In the genomic region with DNA sequence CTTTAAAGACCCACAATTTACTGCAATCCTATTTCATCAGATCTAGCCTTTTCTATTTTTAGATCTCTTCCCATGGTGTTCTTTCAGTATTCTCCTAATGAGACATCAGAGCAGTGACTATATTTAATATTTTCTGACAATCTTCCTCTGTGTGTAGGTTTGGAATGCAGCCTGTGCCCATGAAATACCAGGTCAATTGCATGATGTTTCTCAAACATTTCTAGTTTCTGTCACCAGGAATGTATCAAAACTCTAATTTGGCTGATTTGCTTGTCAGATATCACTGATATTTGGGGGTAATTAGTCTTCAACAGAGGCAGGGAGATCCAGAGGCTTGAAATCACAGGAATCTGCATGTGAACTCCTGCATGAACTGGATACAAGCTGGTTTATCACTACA, we compare ENCODE assay signal across 27 mouse cellular contexts.
"Had no signal": no experiment of that assay in that cellular context is flagged by ENCODE, and none has a peak within 500 bp of the region (broad histone marks: within the 10 kb centered on the region; RNA-seq: fewer than 3 reads in every experiment).

No protein-coding gene starts in this region.

- DNase-seq: cerebellum, adult 9-10 months; cerebellum, adult 9-11 months; cerebellum, postnatal 10 days; cerebellum, postnatal 14 days; cerebellum, postnatal 25 days; cerebellum, postnatal 36 days; embryo, embryonic 11 days; forebrain, postnatal 0 days; gastrocnemius, adult 2 months; gastrocnemius, postnatal 10 days; gastrocnemius, postnatal 14 days; gastrocnemius, postnatal 25 days; gastrocnemius, postnatal 36 days; heart, adult 11 months; heart, adult 18-20 months; heart, adult 2 months had no signal

- H3K4me3 ChIP-seq: embryonic facial prominence, embryonic 10.5 days; embryonic facial prominence, embryonic 12.5 days; embryonic facial prominence, embryonic 13.5 days; embryonic facial prominence, embryonic 15.5 days; erythroblast, embryonic 14.5 days; forebrain, embryonic 10.5 days; forebrain, embryonic 12.5 days; forebrain, embryonic 13.5 days; forebrain, embryonic 15.5 days; gastrocnemius, adult 2 months; heart, adult 2 months had no signal

- H3K36me3 ChIP-seq: embryonic facial prominence, embryonic 10.5 days; embryonic facial prominence, embryonic 12.5 days; embryonic facial prominence, embryonic 13.5 days; embryonic facial prominence, embryonic 15.5 days; forebrain, embryonic 10.5 days; forebrain, embryonic 12.5 days; forebrain, embryonic 15.5 days had no signal

- ATAC-seq: forebrain, embryonic 13.5 days; forebrain, embryonic 14.5 days; forebrain, embryonic 15.5 days; forebrain, embryonic 16.5 days; forebrain, postnatal 0 days had no signal

- H3K4me2 ChIP-seq: embryonic facial prominence, embryonic 12.5 days; embryonic facial prominence, embryonic 13.5 days; embryonic facial prominence, embryonic 15.5 days; forebrain, embryonic 12.5 days; forebrain, embryonic 13.5 days; forebrain, embryonic 15.5 days had no signal

- H3K9ac ChIP-seq: embryonic facial prominence, embryonic 12.5 days; embryonic facial prominence, embryonic 13.5 days; embryonic facial prominence, embryonic 15.5 days; forebrain, embryonic 12.5 days; forebrain, embryonic 13.5 days; forebrain, embryonic 15.5 days; forebrain, postnatal 0 days had no signal

- H3K27me3 ChIP-seq: embryonic facial prominence, embryonic 12.5 days; embryonic facial prominence, embryonic 13.5 days; embryonic facial prominence, embryonic 15.5 days; forebrain, embryonic 12.5 days; forebrain, embryonic 13.5 days; forebrain, embryonic 15.5 days had no signal

- H3K4me1 ChIP-seq: embryonic facial prominence, embryonic 10.5 days; embryonic facial prominence, embryonic 12.5 days; embryonic facial prominence, embryonic 13.5 days; embryonic facial prominence, embryonic 15.5 days; forebrain, embryonic 10.5 days; forebrain, embryonic 12.5 days; forebrain, embryonic 13.5 days; forebrain, embryonic 15.5 days had no signal

- H3K9me3 ChIP-seq: embryonic facial prominence, embryonic 10.5 days; embryonic facial prominence, embryonic 12.5 days; embryonic facial prominence, embryonic 13.5 days; embryonic facial prominence, embryonic 15.5 days; forebrain, embryonic 10.5 days; forebrain, embryonic 12.5 days; forebrain, embryonic 13.5 days; forebrain, embryonic 15.5 days had no signal

- H3K27ac ChIP-seq: embryonic facial prominence, embryonic 10.5 days; embryonic facial prominence, embryonic 12.5 days; embryonic facial prominence, embryonic 13.5 days; embryonic facial prominence, embryonic 15.5 days; forebrain, embryonic 10.5 days; forebrain, embryonic 12.5 days; forebrain, embryonic 13.5 days; forebrain, embryonic 15.5 days; gastrocnemius, adult 2 months; heart, adult 2 months had no signal
